Mouse (Mus musculus) embryonic facial prominence, embryonic 11.5 days (tissue): Measurements from ENCODE around the gene Fnbp4. TPM values are rescaled to one million over a fixed set of nuclear protein-coding genes. Genes with fewer than 3 reads are reported as not detected.

Experiments
- ATAC-seq: fragments of 200-750 bp; cut with Nextera tagmentation; replicated peaks from 2 replicates; pipeline ENCODE4 v1.8.0; 2017; ENCODE audit warnings: low read depth; ENCODE audit not compliant: insufficient number of reproducible peaks, low FRiP score, low TSS enrichment
- DNase-seq: peaks from one replicate; pipeline ENCODE4 v3.0.0-alpha.2; 2015; ENCODE audit warnings: low spot score
- H3K27ac ChIP-seq: fragments of 300-500 bp; sonication (generic); replicated peaks from 2 replicates; pipeline ENCODE4 v1.5.1; 2014; ENCODE audit warnings: mild to moderate bottlenecking, low read depth, low read length, control low read depth
- H3K27me3 ChIP-seq: fragments of 300-500 bp; sonication (generic); 2 replicates; pipeline ENCODE4 v1.6.1; 2014; ENCODE audit warnings: mild to moderate bottlenecking, low read length, moderate library complexity, mixed read lengths; ENCODE audit not compliant: control insufficient read depth, insufficient read depth
- H3K36me3 ChIP-seq: fragments of 300-500 bp; sonication (generic); replicated peaks from 2 replicates; pipeline ENCODE4 v1.6.1; 2014; ENCODE audit warnings: low read depth, mild to moderate bottlenecking, low read length, moderate library complexity, mixed read lengths; ENCODE audit not compliant: control insufficient read depth, insufficient read depth
- H3K4me1 ChIP-seq: fragments of 300-500 bp; sonication (generic); 2 replicates; pipeline ENCODE4 v1.6.1; 2014; ENCODE audit warnings: low read length, mixed read lengths; ENCODE audit not compliant: control insufficient read depth, insufficient read depth
- H3K4me2 ChIP-seq: fragments of 300-500 bp; sonication (generic); 2 replicates; pipeline ENCODE4 v1.6.1; 2014; ENCODE audit warnings: low read depth, mild to moderate bottlenecking, control low read depth, low read length, moderate library complexity
- H3K4me3 ChIP-seq: fragments of 300-500 bp; sonication (generic); 2 replicates; pipeline ENCODE4 v1.5.1; 2014; ENCODE audit warnings: low read depth, low read length, control low read depth
- H3K9ac ChIP-seq: fragments of 300-500 bp; sonication (generic); replicated peaks from 2 replicates; pipeline ENCODE4 v1.6.1; 2014; ENCODE audit warnings: mild to moderate bottlenecking, control low read depth, low read length
- H3K9me3 ChIP-seq: fragments of 300-500 bp; sonication (generic); replicated peaks from 2 replicates; pipeline ENCODE4 v1.6.1; 2016; ENCODE audit warnings: mild to moderate bottlenecking, low read length, inconsistent platforms, mixed read lengths; ENCODE audit not compliant: control insufficient read depth
- WGBS: fragments of 180-500 bp; shearing (Covaris S2); extraction: QIAGEN DNeasy Blood & Tissue Kit; methylation state at CpG from one replicate; pipeline ENCODE4 v1.1.7; 2014; 5-methylcytosine and 5-hydroxymethylcytosine counted together
- polyA plus RNA-seq: library from polyadenylated mRNA; unstranded; fragments of >200 nt; fragmentation: Nextera tagmentation; extraction: Ambion mirVana; gene quantifications from 2 replicates; pipeline ENCODE4 v1.2.1, GENCODE M21; 2014

Fnbp4 gene
- polyA plus RNA-seq, 1 experiment from 2014 or later, result 83.9 TPM

GRCm38 (mm10) chr2:90749676-90750459 is 4.7 kb downstream of the Fnbp4 start:
- no peak for ATAC-seq
- H3K9me3 ChIP-seq, result no peaks in the 10 kb centered on the region
- DNase-seq, result no peak

GRCm38 (mm10) chr2:90753565-90753964 is 8.4 kb downstream of the Fnbp4 start:
- no peak overlapping the region for H3K4me2 ChIP-seq
- H3K27ac ChIP-seq, result no peak overlapping the region
- H3K27me3 ChIP-seq, result no peaks in the 10 kb centered on the region
- H3K36me3 ChIP-seq, result peaks cover 20% of the 10 kb centered on the region
- 95% methylated on average over 2 of the region's 2 CpGs for WGBS
- H3K4me3 ChIP-seq, result no peak overlapping the region
- H3K9me3 ChIP-seq, result no peaks in the 10 kb centered on the region
- DNase-seq, result no peak
- H3K4me1 ChIP-seq, result no peaks in the 10 kb centered on the region
- no peak for ATAC-seq
- H3K9ac ChIP-seq, result no peak overlapping the region

More at GRCm38 (mm10) chr2:90749676-90750459, 4.7 kb downstream of the Fnbp4 start:
- Histone ChIP-seq H3K4me3 (no peak overlapping the region), H3K4me2 (no peak overlapping the region), H3K36me3 (peaks cover 20% of the 10 kb centered on the region), H3K4me1 (no peaks in the 10 kb centered on the region), H3K9ac (no peak overlapping the region), H3K27ac (no peak overlapping the region), H3K27me3 (no peaks in the 10 kb centered on the region)
- 81% methylated on average over 6 of the region's 6 CpGs for WGBS

GRCm38 (mm10) chr2:90754188-90754587 is 9.0 kb downstream of the Fnbp4 start:
- Histone ChIP-seq H3K4me2 (no peak overlapping the region), H3K9me3 (no peaks in the 10 kb centered on the region), H3K4me1 (no peaks in the 10 kb centered on the region), H3K27ac (no peak overlapping the region), H3K36me3 (peaks cover 22% of the 10 kb centered on the region), H3K27me3 (no peaks in the 10 kb centered on the region), H3K9ac (no peak overlapping the region), H3K4me3 (no peak overlapping the region)
- ATAC-seq, result no peak
- WGBS, result 97% methylated on average over 3 of the region's 3 CpGs
- DNase-seq, result no peak

GRCm38 (mm10) chr2:90765123-90765522 is 20.0 kb downstream of the Fnbp4 start:
- DNase-seq (no peak), ATAC-seq (no peak)
- Histone ChIP-seq H3K9ac (no peak overlapping the region), H3K4me3 (no peak overlapping the region), H3K4me1 (no peaks in the 10 kb centered on the region), H3K4me2 (no peak overlapping the region), H3K27me3 (no peaks in the 10 kb centered on the region), H3K36me3 (peaks cover 36% of the 10 kb centered on the region), H3K27ac (no peak overlapping the region), H3K9me3 (no peaks in the 10 kb centered on the region)
- 81% methylated on average over 3 of the region's 3 CpGs for WGBS

- H3K4me1 ChIP-seq, result no peaks in the 10 kb centered on the region; the same call in 1 of the 2 replicates
- H3K9ac ChIP-seq, result no peak overlapping the region
- H3K27ac ChIP-seq, result no peak overlapping the region
- DNase-seq (no peak), ATAC-seq (no peak)
- no peak overlapping the region for H3K4me2 ChIP-seq
- H3K9me3 ChIP-seq, result no peaks in the 10 kb centered on the region
- H3K4me3 ChIP-seq, result no peak overlapping the region
- 13% methylated on average over 3 of the region's 3 CpGs for WGBS
- no peaks in the 10 kb centered on the region; the same call in 1 of the 2 replicates for H3K27me3 ChIP-seq
- H3K36me3 ChIP-seq, result peaks cover 10% of the 10 kb centered on the region
Measured at GRCm38 (mm10) chr2:90781323-90781722, 36.2 kb downstream of the Fnbp4 start.

- DNase-seq (no peak), ATAC-seq (no peak)
- no peak overlapping the region for H3K9ac ChIP-seq
- H3K4me1 ChIP-seq, result no peaks in the 10 kb centered on the region; the same call in 1 of the 2 replicates
- no peak overlapping the region for H3K4me3 ChIP-seq
- no peaks in the 10 kb centered on the region for H3K9me3 ChIP-seq
- WGBS, result 42% methylated on average over 2 of the region's 2 CpGs
- H3K27me3 ChIP-seq, result no peaks in the 10 kb centered on the region; the same call in 1 of the 2 replicates
- H3K36me3 ChIP-seq, result peaks cover 10% of the 10 kb centered on the region
- no peak overlapping the region for H3K4me2 ChIP-seq
- H3K27ac ChIP-seq, result no peak overlapping the region
Measured at GRCm38 (mm10) chr2:90781938-90782337, 36.8 kb downstream of the Fnbp4 start.

- ATAC-seq (peak; percentile 77), DNase-seq (peak; percentile 75)
- Histone ChIP-seq H3K27me3 (no peaks in the 10 kb centered on the region; the same call in 1 of the 2 replicates), H3K4me1 (no peaks in the 10 kb centered on the region; the same call in 1 of the 2 replicates), H3K27ac (no peak within 1 kb of the TSS), H3K36me3 (peaks cover 9% of the 10 kb centered on the region), H3K4me2 (peak within 1 kb of the TSS; percentile 91), H3K9ac (peak within 1 kb of the TSS; percentile 56), H3K9me3 (no peaks in the 10 kb centered on the region), H3K4me3 (peak within 1 kb of the TSS; percentile 41)
- whole genome bisulfite sequencing, result 2% methylated on average over 11 of the region's 11 CpGs
Measured at GRCm38 (mm10) chr2:90782458-90782857, 37.3 kb downstream of the Fnbp4 start, which contains the start of gene Agbl2. Agbl2 (plus strand) TSS chr2:90782727.

- no peaks in the 10 kb centered on the region; the same call in 1 of the 2 replicates for H3K4me1 ChIP-seq
- H3K4me3 ChIP-seq, result peak overlapping the region; percentile 41
- WGBS, result 1% methylated on average over 28 of the region's 29 CpGs
- H3K27me3 ChIP-seq, result no peaks in the 10 kb centered on the region; the same call in 1 of the 2 replicates
- H3K9ac ChIP-seq, result peak overlapping the region; percentile 56
- H3K27ac ChIP-seq, result no peak overlapping the region
- H3K9me3 ChIP-seq, result no peaks in the 10 kb centered on the region
- DNase-seq (peak; percentile 31), ATAC-seq (peak; percentile 54)
- H3K4me2 ChIP-seq, result peak overlapping the region; percentile 91
- H3K36me3 ChIP-seq, result peaks cover 7% of the 10 kb centered on the region
Measured at GRCm38 (mm10) chr2:90782901-90783486, 37.8 kb downstream of the Fnbp4 start.
